Mouse (Mus musculus) spleen, adult 2 months (tissue): ENCODE measurements around the gene S100b. TPM values are rescaled to one million over a fixed set of nuclear protein-coding genes. Genes with fewer than 3 reads are reported as not detected.

Source experiments
- DNase-seq, 2 experiments: peaks; one replicate each; pipeline versions ENCODE4 v3.0.0 to v3.0.0-alpha.2; 2012 to 2021; ENCODE audit warnings: low spot score in 2 of 2, low read depth in 1 of 2
- H3K27ac ChIP-seq: fragments of 200-500 bp; 2 replicates; pipeline ENCODE4 v1.5.1; 2012; ENCODE audit warnings: low read length, inconsistent platforms; ENCODE audit not compliant: insufficient read depth
- H3K27me3 ChIP-seq: fragments of 200-500 bp; 2 replicates; pipeline ENCODE4 v1.6.1; 2012; ENCODE audit warnings: mild to moderate bottlenecking, moderate library complexity, low read length, inconsistent platforms; ENCODE audit not compliant: control insufficient read depth, insufficient read depth
- H3K36me3 ChIP-seq: fragments of 200-500 bp; 2 replicates; pipeline ENCODE4 v1.6.1; 2012; ENCODE audit warnings: mild to moderate bottlenecking, low read length, inconsistent platforms; ENCODE audit not compliant: control insufficient read depth, insufficient read depth
- H3K4me1 ChIP-seq: fragments of 200-500 bp; 2 replicates; pipeline ENCODE4 v1.6.1; 2011; ENCODE audit warnings: inconsistent platforms; ENCODE audit not compliant: control insufficient read depth, insufficient read depth, insufficient read length
- H3K4me3 ChIP-seq: fragments of 200-500 bp; 2 replicates; pipeline ENCODE4 v1.5.1; 2011; ENCODE audit warnings: mild to moderate bottlenecking, inconsistent platforms; ENCODE audit not compliant: insufficient read depth, insufficient read length; ENCODE audit errors: extremely low read depth
- CTCF ChIP-seq: fragments of 200-500 bp; IDR thresholded peaks from 2 replicates; pipeline ENCODE4 v1.5.1; 2011; ENCODE audit warnings: mild to moderate bottlenecking, inconsistent platforms; ENCODE audit not compliant: insufficient read depth, insufficient read length, insufficient replicate concordance; ENCODE audit errors: extremely low read depth
- POLR2A ChIP-seq: fragments of 200-500 bp; IDR thresholded peaks from 2 replicates; pipeline ENCODE4 v1.6.1; 2011; ENCODE audit warnings: low read depth, low read length, inconsistent platforms
- WGBS: fragments of 180-500 bp; shearing (Covaris S2); methylation state at CpG from one replicate; pipeline ENCODE4 v1.1.7; 2018; 5-methylcytosine and 5-hydroxymethylcytosine counted together
- polyA plus RNA-seq: library from polyadenylated mRNA; depleted of rRNA; stranded (reverse); fragments of >200 nt; gene quantifications from 2 replicates; pipeline ENCODE4 v1.2.3, GENCODE M21; 2012

S100b gene
- polyA plus RNA-seq, 1 experiment = 0.70 TPM

DNA sequence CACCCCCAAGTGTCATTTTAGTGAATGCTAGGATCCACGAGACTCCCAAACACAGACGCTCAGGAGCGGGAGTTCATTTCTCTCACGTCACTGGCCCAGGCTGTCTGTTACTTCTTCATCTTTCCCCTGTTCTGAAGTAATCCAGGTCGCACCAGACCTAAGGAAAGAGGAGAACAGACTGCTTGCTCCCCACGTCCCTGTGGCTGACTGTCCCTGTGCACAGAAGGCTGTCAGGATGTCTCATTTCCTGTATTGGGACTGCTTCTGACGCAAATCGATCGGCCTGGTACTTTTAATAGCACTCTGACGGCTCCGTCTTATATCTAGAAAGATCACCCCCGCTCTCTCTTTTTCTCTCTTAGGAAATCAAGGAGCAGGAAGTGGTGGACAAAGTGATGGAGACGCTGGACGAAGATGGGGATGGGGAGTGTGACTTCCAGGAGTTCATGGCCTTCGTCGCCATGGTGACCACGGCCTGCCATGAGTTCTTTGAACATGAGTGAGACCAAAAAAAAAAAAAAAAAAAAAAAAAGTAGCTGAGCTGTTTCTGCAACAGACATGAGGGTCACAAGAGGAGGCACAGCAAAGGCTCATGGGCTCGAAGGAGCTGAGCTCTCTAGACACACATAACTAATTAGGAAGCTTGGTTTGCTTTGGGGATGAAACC, 6.0 kb downstream of the S100b start:
- DNase-seq = no peak
- Histone ChIP-seq H3K4me3 (no peak overlapping the region), H3K27ac (no peak overlapping the region), H3K27me3 (no peaks in the 10 kb centered on the region), H3K36me3 (no peaks in the 10 kb centered on the region), H3K4me1 (peaks cover 3% of the 10 kb centered on the region; the same call in 1 of the 2 replicates)
- TF ChIP-seq CTCF (no peak), POLR2A (no peak)
- WGBS = 88% methylated on average over 18 of the region's 18 CpGs

DNA sequence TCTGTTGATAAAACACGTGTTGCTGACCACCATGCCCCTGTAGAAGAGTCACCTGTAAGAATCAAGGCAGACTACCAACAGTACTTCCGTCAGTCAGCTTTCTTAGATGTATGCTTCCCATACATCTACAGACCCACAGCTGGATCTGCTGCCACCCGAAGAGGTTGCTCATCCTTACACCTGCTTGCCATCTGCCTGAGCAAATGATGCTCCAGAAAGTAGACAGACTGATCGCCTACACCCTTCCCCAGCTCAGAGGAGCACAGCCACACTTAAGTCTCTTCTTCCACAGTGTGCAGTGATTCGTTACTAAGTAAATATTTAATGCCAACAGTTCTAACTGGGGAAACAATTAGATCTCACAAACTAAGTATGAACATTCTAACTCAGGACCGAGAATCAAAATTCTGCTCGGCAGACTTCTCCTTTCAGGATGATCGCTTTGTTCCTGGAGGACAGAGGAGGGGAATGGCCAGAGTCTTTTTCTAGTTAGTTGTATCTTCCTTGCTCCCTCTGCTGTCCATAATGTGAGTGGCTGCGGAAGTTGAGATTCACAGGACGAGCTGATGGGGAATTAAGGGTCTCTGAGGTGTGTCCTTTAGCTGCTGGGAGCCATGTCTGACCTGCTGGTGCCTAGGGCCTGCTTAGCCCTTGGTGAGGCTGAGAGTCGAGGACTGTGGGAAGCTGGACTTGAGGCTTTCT, 6.9 kb downstream of the S100b start:
- TF ChIP-seq POLR2A = no peak
- no peak for TF ChIP-seq CTCF
- H3K4me1 ChIP-seq = peaks cover 3% of the 10 kb centered on the region; the same call in 1 of the 2 replicates
- WGBS = 79% methylated on average over 11 of the region's 11 CpGs
- DNase-seq = no peak
- H3K36me3 ChIP-seq = no peaks in the 10 kb centered on the region
- H3K4me3 ChIP-seq = no peak overlapping the region
- H3K27ac ChIP-seq = no peak overlapping the region
- no peaks in the 10 kb centered on the region for H3K27me3 ChIP-seq

DNA sequence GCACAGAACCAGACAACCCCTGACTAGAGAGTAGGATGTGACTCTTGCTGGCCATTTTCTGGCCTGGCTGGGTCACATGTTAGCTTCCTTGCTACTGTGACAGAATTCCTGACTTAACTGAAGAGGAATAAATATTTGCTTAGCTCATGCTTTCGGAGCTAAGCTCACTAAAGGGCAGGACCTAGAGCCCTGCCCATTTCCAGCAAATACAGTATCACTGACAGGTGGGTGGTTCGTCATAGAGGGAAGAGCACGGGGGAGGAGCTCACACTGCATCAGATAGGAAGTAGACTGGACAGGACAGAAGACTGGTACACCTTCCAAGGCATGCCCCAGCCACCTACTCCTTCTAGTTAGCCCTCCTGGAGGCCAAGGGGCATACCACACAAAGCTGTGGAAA, 7.8 kb downstream of the S100b start:
- DNase-seq = no peak
- H3K27me3 ChIP-seq = no peaks in the 10 kb centered on the region
- TF ChIP-seq POLR2A = no peak
- TF ChIP-seq CTCF = no peak
- WGBS = 76% methylated on average over 3 of the region's 3 CpGs
- H3K36me3 ChIP-seq = no peaks in the 10 kb centered on the region
- no peak overlapping the region for H3K27ac ChIP-seq
- H3K4me3 ChIP-seq = no peak overlapping the region
- peaks cover 3% of the 10 kb centered on the region; the same call in 1 of the 2 replicates for H3K4me1 ChIP-seq

DNA sequence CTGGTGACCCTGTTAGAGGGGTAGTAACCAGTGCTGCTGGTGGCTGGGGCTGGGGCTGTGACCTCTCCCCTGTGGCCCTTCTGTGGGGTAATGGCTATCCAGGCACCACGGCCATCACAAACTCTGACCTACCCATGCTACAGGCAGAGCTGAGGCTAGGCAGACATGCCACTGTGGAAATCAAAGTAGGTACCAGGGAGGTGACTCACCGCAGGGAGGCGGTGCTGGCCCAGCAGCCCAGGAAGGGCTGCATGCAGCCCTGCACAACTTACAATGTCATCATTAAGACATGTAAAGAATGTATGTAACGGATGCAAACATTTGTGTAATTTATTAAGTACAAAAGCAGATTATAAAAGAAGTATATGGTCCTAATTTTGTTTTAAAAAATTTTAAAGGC, 8.8 kb downstream of the S100b start:
- Histone ChIP-seq H3K27ac (no peak overlapping the region), H3K36me3 (no peaks in the 10 kb centered on the region), H3K4me3 (no peak overlapping the region), H3K4me1 (peaks cover 3% of the 10 kb centered on the region; the same call in 1 of the 2 replicates), H3K27me3 (no peaks in the 10 kb centered on the region)
- no peak for TF ChIP-seq CTCF
- TF ChIP-seq POLR2A = no peak
- DNase-seq = no peak
- WGBS = 92% methylated on average over 4 of the region's 4 CpGs

DNA sequence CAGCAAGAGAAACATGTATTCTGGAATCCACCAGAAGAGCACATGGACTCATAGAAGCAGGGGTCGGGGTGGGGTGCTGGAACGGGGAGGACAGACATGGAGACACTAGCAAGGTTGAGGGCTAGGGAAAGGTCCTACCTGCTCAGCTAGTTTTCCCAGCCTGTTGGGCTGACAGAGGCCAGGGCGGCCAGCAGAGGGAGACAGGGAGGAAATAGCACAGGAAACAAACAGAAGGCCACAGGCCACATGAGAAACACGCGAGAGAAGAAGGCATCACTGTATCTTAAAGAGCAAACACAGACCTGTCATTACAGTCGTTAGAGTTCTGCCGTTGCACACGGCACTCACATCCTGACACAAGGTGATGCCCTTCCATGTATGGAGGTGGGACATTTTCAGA, 17.6 kb downstream of the S100b start:
- TF ChIP-seq POLR2A = no peak
- peak; percentile 63; the same call in 1 of the 2 replicates for TF ChIP-seq CTCF
- peak; percentile 19 to 38 for DNase-seq
- no peak overlapping the region for H3K4me3 ChIP-seq
- no peaks in the 10 kb centered on the region for H3K36me3 ChIP-seq
- H3K4me1 ChIP-seq = no peaks in the 10 kb centered on the region
- H3K27me3 ChIP-seq = no peaks in the 10 kb centered on the region
- WGBS = 30% methylated on average over 8 of the region's 8 CpGs
- no peak overlapping the region for H3K27ac ChIP-seq

DNA sequence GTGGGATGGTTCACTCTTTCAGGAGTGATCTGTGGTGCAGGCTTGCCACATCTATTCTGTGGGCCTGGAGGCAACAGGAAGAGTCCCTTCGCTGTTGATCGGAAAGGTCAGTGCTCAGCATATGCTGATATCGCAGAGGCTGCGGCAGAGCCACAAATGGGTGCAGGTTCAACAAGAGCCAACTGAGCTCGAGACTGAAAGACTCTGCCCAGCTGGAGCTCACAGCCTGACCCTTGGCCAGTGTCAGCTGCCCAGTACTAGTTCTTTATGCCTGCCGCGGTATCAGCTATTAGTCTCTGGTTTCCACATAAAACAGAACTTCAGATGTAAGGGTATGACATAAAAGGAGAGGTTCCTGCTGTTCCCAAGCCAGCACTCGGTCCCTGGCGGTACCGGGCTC, 21.6 kb downstream of the S100b start:
- WGBS = 92% methylated on average over 10 of the region's 10 CpGs
- Histone ChIP-seq H3K36me3 (no peaks in the 10 kb centered on the region), H3K27me3 (no peaks in the 10 kb centered on the region)

More for the DNA sequence above, 21.6 kb downstream of the S100b start:
- H3K4me1 ChIP-seq = no peaks in the 10 kb centered on the region
- H3K27ac ChIP-seq = no peak overlapping the region
- TF ChIP-seq POLR2A (no peak), CTCF (no peak)
- no peak overlapping the region for H3K4me3 ChIP-seq
- no peak for DNase-seq
